Mouse (Mus musculus) spleen, adult 2 months (tissue): ENCODE results near the gene Phlpp1.

ENCODE experiments used
- CTCF ChIP-seq: fragments of 200-500 bp; IDR thresholded peaks from 2 replicates; pipeline ENCODE4 v1.5.1; 2011; ENCODE audit warnings: mild to moderate bottlenecking, inconsistent platforms; ENCODE audit not compliant: insufficient read depth, insufficient read length, insufficient replicate concordance; ENCODE audit errors: extremely low read depth
- POLR2A ChIP-seq: fragments of 200-500 bp; IDR thresholded peaks from 2 replicates; pipeline ENCODE4 v1.6.1; 2011; ENCODE audit warnings: low read depth, low read length, inconsistent platforms

DNA sequence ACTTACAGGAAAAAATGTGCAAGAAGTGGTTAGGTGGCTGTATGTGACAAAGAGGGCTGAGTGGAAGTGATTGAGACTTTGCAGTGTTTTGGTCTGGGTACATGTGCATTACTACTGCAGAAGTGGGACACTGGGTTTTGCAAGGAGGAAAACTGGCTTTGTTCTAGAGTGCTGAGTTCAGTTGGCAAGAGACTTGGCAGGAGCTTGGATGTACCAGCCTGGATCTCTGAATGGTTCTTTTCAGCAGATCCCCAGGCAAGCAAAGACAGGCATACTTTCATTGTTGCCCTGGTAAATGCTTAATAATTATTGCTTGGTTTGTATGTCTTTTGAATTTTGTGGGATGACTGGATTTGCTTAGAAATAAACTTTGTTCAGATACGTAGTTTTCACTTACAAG lies 69.5 kb downstream of the Phlpp1 start:
- TF ChIP-seq CTCF = no peak
- no peak for TF ChIP-seq POLR2A
